Mouse (Mus musculus) liver, adult (tissue): ENCODE measurements around the gene Sh3bp4.

ENCODE experiments used
- GATA4 ChIP-seq: IDR thresholded peaks from 2 replicates; pipeline ENCODE4 v1.6.1; 2014; ENCODE audit warnings: mild to moderate bottlenecking, low read length; ENCODE audit not compliant: insufficient replicate concordance

The Sh3bp4 gene

DNA sequence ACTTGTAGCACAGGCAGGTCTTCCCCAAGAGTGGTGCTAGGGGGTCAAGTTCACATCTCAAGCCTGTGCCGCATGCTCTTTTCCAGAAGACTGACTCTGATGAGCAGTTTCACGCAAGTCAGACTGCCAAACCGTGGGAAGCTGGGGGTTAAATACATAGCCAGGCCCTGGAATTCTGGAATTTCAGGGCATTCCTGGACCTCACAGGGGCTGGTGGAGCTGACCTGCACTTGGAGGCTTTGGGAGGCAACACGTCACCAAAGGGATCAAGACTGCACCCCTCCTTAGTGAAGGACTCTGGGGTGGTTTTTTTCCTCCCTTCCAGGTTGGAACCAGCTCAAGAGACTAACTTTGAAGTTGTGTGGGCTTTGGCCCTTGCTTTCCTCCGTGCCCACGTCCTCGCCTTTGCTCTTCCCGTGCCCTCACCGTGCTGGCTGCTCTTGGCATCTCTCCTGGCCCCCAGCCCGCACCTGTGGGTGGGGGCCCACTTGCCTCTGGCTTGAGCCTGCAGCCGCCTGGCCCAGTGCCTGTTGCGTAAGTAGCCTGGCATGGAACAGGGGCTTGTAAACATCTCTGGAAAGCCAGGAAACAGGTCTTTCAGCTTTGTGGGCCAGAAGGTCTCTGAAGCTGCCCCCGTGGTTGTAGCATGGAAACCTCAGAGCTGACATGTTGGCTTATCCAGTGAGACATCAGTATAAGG, 34.0 kb downstream of the Sh3bp4 start:
- no peak for TF ChIP-seq GATA4

DNA sequence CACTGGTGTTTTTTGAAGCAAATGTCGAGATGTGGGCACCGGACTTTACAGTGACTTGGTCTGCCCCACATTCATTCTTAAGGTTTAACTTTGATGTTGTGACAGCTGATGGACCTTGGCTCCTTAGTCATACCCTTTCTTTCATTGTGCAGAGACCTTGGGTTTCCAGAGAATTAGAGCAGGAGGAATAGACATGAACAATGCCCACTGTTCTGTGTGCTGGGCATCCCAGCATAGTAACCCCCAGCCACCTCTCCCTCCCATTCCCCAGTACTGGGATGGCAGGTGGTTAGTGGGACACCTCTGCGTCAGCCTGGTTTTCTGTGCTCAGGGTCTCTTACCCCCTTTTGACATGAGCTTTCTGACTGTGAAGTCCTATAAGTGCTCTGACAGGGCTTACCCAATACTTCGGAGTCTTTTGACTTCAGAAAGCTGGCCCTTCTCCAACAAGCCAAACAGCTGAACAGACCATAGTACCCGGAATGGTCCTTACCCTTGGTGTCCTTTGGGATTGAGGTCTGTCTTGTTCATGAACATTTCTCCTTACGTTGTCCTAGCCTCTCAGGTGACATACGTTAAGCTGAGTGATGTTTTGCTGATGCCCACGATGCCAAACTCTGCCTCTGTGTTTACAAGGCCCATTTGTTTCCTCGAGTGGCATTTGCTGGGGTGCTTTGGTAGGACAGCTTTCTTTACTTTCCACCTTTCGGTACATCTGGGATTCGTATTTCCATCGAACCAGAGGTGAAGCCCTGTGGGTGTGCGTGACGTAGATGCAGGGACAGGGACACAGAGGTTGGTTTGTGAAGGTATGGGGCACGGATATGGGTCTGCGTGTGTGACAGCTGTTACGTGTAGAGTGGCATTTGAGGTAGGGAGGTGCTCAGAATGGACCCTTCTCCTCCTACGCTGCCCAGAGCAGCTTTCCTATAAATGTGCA, 35.9 kb downstream of the Sh3bp4 start:
- TF ChIP-seq GATA4: no peak

DNA sequence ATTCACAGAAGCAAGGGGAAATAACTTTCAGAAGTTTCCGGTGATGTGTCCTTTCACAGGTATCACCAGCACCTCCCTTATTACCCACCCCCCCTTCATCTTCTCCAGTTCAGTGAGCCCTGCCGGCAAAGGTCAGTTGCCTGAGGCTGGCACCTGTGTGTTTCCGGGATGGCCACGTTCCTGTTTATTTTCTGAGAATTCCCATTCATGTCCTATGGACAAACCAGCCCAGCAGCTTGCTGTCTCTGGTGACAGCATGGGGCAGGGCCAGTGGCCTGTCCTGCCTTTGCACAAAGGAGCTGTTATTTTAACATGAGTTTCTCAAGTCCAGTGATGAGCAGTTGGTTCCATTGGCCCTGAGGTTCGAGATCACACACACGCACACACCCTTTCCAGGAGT, 37.3 kb downstream of the Sh3bp4 start:
- no peak for TF ChIP-seq GATA4

DNA sequence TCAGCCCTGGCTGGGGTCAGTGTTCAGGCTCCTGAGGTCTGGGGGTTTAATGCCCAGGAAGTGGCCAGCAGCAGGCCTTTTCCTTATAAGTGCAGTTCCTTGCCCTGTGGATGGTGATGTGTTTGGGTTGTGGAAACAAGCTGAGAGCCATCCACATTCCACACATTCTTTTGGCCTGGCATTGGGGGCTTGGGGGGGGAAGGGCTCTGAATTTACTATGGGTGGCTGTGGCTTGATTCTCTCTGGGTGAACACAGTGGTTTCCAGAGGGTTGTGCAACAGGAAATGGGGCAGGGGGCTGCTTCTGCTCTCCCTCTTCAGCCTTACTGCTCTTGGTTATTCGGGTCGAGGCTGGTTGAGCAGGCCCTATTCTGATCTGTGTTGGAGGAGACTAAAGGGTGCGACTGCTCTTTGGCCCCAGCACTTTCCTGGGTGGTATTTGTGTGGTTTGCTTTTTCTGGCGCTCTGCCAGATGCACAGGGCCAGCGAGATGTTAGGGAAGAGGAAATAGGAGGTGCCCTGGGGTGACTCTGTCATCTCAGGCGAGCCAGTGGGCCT, 38.2 kb downstream of the Sh3bp4 start:
- no peak for TF ChIP-seq GATA4

DNA sequence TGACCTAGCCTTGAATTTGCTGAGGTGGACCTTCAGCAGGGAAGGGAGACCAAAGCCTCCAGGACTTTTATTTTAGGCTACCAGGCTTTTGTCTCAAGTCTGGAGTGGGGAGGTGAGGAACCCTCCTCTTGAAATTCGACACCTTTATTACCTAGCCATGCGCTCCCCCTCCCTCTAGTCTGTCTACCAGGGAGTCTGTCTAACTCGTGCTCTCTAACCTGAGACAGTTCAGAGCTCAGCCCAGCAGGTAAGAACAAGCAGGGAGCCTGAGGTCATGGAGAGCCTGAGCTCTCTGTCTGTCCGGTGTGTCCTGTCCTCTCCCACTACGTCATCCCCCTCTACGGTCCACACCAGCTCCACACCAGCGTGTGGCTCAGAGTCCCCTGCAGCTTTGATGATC, 39.6 kb downstream of the Sh3bp4 start:
- TF ChIP-seq GATA4: no peak

DNA sequence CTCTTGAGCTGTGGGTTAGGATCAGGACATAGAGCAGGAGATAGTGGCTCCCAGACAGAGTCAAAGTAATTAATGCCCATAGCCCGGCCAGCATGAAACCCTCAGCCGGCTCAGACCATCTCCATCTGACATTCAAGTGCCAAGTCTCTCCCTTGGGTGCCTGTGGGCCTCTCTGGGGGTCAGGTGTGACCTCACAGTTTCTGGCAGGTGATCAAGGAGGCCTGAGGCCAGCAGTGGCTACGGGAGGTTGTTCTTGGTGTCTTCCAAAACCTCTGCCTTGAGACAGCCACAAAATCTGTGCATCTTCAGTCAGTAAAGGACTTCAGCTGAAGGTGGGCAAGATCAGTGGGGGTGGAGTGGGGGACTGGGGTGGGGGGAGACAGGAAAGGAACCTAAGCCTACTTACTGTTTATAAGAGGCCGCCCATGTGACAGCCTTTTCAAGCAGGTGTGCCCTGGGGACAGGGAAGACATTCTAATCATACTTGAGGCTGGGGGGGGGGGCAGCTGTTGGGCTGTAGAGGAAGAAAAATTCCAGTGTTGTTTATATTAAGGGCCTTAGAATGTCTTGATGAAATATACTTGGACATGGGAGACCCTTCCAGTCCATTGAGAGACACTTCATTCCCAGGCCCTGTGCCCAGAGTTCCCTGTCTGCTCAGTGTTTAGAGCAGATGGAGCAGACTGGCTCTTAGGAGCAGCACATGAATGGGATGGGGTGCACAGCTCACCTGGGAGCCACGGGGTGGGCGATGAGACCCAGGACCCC, 40.7 kb downstream of the Sh3bp4 start:
- TF ChIP-seq GATA4: no peak

DNA sequence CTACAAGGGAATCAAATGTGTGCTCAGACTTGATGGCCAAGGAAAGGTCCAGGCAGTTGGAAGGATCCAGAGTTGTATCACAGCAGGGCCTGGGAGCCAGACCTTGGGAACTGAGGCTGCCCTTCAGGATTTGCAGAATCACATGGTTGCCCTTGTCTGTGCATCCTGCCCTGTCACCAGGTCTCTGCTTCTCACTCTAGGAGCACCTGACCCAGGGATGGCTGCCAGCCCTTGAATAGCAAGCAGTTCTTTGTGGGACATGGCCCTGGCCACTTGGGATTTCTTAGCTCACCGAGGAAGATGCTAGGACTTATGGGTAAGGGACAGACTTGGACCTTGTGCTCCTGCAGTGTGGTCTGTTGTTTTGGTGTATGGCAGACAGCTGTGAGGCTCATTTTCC, 42.3 kb downstream of the Sh3bp4 start:
- no peak for TF ChIP-seq GATA4

DNA sequence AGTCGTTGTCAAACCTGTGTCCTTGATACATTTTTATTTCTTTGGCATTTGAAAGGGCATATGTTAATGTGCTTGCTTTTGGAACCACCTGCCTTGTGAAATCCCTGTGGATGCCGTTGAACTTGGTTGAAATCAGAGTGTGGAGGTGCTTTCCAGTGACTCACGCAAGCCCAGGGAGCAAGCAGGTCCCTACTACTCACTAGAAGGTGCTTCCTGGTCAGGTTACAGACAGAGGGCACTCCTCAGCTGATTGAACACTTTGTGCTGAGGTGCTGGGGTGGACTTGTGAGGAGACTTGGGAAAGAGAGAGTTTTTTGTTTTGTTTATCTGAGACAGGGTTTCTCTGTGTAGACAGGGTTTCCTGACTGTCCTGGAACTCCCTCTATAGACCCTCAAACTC, 43.5 kb downstream of the Sh3bp4 start:
- no peak for TF ChIP-seq GATA4

DNA sequence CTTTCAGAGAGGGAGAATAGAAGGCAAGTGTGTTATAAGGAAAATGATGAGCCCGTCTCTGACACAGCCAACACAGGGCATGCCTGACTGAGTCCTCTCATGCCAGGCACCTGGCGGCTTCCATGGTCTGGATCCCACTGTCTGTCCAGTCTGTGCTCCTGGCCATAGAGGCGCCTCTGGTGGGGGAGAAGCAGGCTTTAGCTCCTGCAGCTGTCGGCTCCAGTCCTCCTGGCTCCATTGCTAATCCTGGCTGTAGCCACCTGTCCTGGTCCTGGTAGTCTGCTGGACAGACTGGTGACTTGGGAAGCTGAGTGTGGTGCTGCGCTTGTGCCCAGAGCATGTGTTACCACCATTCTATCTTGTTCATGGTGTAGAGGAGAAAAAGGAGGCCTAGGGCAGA, 46.8 kb downstream of the Sh3bp4 start:
- TF ChIP-seq GATA4: no peak

DNA sequence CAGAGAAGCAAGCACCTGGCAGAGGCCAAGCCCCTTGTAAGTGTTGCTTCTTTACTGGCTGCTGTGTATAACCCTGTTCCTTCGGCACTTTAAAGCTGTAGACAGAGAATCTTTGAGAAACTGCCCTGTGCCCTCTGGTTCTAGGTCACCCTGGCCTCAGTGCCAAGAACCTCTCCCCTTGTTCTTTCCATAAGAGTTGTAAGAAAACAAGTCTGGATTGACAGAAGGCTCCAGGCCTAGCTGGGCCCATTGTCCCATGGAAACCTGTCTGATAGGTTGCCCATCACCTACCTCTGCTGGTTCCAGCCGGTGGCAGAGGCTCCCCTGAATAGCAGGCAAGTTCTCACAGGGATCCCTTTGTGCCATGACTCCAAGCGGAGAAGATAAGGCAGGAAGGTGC, 47.9 kb downstream of the Sh3bp4 start:
- no peak for TF ChIP-seq GATA4

DNA sequence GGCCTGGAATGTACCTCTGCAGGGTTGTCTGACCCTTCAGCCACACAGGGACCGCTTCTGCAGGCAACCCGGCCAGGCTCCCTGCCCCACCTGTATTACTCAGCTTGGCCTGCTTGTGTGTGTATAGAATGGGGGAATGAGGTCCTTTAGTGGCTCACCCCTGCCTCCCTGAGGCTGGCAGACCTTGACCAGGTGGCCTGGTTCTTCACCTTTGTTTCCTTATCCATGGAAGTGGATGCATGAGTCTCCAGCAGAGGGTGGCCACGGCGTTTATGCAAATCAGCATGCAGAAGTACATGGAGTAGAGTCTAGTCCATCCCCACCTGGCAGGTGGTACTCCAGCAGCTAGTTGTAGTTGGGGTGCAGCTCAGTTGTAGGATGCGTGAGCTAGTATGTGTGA, 48.6 kb downstream of the Sh3bp4 start:
- no peak for TF ChIP-seq GATA4

DNA sequence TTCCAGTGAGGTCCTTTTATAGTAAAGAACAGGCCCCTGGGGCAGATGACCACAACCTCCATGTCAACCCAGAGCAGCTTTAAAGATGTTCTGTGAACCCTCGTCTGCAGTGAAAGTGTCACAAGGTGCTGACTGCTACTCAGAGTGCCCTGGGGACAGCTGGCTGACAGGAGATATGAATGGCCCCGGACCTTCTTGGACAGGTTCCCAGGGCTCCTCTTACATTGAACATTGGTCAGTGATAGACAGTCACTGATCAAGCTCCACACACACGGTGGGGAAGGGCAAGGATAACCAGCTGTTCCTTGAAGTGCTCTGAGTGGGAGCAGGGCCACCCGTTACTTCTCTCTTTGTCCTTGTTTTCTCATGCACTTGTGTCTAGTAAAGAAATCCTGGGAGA, 50.1 kb downstream of the Sh3bp4 start:
- TF ChIP-seq GATA4: no peak

DNA sequence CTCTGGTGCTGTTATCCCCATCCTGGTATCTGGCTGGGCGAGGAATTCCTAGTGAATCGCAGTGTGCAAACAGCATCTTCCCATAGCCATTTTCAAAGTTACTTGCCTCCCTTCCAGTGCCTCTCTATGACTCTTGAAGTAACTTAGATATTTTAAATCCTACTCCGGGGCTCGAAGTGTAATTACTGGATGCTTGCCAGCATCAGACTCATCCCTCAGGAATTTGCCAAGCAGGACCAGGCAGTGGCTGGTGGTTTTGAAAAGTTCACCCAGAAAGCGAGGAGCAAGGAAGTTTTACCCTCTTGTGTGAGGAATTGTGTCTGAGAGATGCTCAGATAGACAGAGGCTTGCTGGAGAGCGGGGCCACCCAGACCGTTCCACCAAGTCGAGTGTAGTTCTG, 51.3 kb downstream of the Sh3bp4 start:
- no peak for TF ChIP-seq GATA4

DNA sequence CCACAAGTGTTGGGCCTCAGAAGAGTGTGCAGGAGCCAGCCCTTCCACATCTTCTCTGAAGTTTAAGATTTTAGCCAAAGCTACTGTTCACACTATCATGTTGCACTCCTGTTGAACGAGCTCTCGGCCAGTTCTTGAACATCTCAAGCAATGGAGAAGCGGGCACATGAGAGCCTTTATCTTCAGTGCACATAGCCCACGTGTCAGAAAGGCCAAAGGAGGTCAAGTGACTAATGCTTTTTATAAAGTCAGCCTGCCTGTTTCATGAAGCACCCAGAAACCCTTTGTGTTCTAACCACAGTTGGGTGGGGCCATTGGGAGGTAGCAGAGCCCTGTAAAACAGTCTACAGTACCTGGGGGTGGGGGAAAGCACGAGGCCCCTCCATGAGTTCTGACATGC, 52.2 kb downstream of the Sh3bp4 start:
- no peak for TF ChIP-seq GATA4

DNA sequence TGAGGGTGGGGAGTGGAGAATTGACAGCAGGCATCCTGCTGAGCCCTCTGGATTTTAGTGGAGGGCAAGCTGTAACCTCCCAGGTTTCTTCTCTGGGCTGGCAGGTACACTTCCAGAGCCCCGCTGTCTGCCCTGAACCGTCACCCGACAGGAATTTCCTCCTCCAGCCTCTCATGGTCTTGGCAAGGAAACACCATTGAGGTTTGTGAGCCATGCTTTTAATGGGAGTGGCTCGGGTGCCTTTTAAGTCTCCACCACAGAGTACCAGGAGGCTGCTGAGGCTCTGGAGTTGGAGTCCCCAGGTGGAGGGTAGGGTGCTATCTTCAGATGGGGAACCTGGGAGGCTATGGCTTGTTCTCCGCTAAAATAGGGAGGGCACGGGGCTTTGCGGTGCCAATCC, 53.9 kb downstream of the Sh3bp4 start:
- TF ChIP-seq GATA4: no peak
